Mouse (Mus musculus): ENCODE measurements at regions not wholly inside any gene's neighbourhood (a gene's known extent, or its start where the extent isn't known, plus 50 kb on each side); places are given as distances from the start of the nearest gene placed in this dataset.

DNA sequence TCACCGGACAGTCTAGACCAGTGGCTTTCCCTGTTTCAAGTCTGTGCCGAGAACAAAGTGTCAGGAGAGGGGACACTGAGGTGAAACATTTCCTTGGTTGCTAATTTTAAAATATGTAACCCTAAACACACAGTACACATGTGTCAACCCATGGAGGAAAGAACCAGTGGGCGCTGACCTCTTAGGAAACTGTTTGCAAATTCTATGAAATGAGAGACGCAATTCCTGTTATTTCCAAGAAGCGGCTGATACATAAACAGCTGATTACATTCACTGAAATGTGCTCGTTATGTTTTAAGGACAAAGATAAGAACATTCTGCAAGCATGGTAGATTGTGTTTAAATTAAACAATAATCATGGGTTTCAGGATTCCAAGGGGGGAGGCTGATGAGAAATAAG, 204.3 kb upstream of the Gypa start:
- Histone ChIP-seq H3K4me1 (ENCODE audit: insufficient read depth, low read depth, low read length) (no peaks in the 10 kb centered on the region; the same call in 1 of the 2 replicates), H3K4me3 (ENCODE audit: low read depth, low read length) (no peak overlapping the region), H3K27ac (ENCODE audit: low read length) (no peak overlapping the region), H3K36me3 (ENCODE audit: insufficient read depth, low read length) (no peaks in the 10 kb centered on the region), H3K4me2 (replicated peaks; ENCODE audit: low read depth, low read length) (no peak overlapping the region), H3K9ac (replicated peaks; ENCODE audit: low read depth) (no peak overlapping the region), H3K9me3 (ENCODE audit: low read length) (no peaks in the 10 kb centered on the region), H3K27me3 (replicated peaks; ENCODE audit: insufficient read depth, low read length) (no peaks in the 10 kb centered on the region)
- peak; percentile 99 for TF ChIP-seq EP300 (IDR thresholded peaks at IDR 0.05)
- TF ChIP-seq CTCF (IDR thresholded peaks at IDR 0.05): no peak
- DNase-seq (ENCODE audit: low spot score) (peak; percentile 79), ATAC-seq (peak; percentile 79)
- WGBS: 45% methylated on average over 6 of the region's 6 CpGs

DNA sequence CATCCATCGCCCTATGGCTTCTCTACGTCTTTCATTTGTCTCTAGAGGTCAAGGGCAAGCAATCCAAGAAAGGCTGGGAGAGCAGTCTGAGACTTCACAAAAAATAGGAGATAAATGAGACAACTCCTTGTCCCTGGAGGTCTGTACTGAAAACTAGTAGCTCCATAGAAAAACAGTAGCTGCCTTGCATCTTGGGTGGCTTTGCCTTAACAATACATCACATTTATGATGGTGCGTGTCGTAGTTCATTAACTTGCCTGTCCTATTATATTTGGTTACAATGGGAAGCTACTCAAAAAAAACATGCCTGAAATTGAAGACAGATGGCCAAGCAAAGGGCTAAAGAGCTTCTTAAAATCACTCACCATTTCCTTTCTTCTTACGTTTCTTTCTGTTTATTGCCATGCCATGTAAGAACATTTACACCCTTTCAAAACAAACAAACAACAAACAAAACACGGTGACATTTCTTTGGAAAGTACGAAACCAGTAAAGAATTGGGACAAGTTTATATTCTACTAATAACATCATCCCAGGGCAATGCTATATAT, 211.2 kb upstream of the Hhip start:
- no peak for DNase-seq (ENCODE audit: low spot score)
- Histone ChIP-seq H3K4me2 (replicated peaks; ENCODE audit: low read depth, low read length) (no peak overlapping the region), H3K27me3 (replicated peaks; ENCODE audit: insufficient read depth, low read length) (no peaks in the 10 kb centered on the region), H3K4me1 (ENCODE audit: insufficient read depth, low read depth, low read length) (no peaks in the 10 kb centered on the region), H3K4me3 (ENCODE audit: low read depth, low read length) (no peak overlapping the region), H3K27ac (ENCODE audit: low read length) (no peak overlapping the region), H3K9ac (replicated peaks; ENCODE audit: low read depth) (no peak overlapping the region), H3K36me3 (ENCODE audit: insufficient read depth, low read length) (no peaks in the 10 kb centered on the region), H3K9me3 (ENCODE audit: low read length) (no peaks in the 10 kb centered on the region)
- no peak for ATAC-seq
- WGBS: 81% methylated on average over 7 of the region's 7 CpGs
- TF ChIP-seq CTCF (IDR thresholded peaks at IDR 0.05) (no peak), EP300 (IDR thresholded peaks at IDR 0.05) (no peak)

DNA sequence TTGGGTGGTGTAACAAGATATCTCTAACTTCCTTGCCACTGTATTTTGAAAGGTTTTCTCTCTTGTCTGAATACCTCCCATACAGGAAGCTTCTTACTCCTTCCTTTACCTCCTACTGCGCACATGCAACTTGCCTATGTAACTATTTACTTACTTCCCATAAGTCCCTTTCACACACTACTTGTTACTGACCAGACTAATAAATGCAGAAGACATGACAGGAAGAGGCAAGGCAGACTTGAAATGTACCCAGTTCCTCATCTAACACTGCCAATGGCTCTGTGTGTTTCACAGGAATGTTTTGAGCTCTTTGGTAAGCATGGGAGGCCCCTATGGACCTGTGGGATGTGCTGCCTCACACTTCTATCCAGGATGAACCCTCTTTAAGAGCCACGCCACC, 207.1 kb upstream of the Hhip start:
- H3K4me2 ChIP-seq (replicated peaks; ENCODE audit: low read depth, low read length): no peak overlapping the region
- no peaks in the 10 kb centered on the region for H3K4me1 ChIP-seq (ENCODE audit: insufficient read depth, low read depth, low read length)
- 72% methylated on average over 2 of the region's 2 CpGs for WGBS
- H3K27ac ChIP-seq (ENCODE audit: low read length): no peak overlapping the region
- H3K9ac ChIP-seq (replicated peaks; ENCODE audit: low read depth): no peak overlapping the region
- TF ChIP-seq CTCF (IDR thresholded peaks at IDR 0.05): no peak
- TF ChIP-seq EP300 (IDR thresholded peaks at IDR 0.05): no peak
- no peaks in the 10 kb centered on the region for H3K27me3 ChIP-seq (replicated peaks; ENCODE audit: insufficient read depth, low read length)
- H3K36me3 ChIP-seq (ENCODE audit: insufficient read depth, low read length): no peaks in the 10 kb centered on the region
- H3K9me3 ChIP-seq (ENCODE audit: low read length): no peaks in the 10 kb centered on the region
- DNase-seq (ENCODE audit: low spot score) (peak; percentile 28), ATAC-seq (no peak)
- no peak overlapping the region for H3K4me3 ChIP-seq (ENCODE audit: low read depth, low read length)

DNA sequence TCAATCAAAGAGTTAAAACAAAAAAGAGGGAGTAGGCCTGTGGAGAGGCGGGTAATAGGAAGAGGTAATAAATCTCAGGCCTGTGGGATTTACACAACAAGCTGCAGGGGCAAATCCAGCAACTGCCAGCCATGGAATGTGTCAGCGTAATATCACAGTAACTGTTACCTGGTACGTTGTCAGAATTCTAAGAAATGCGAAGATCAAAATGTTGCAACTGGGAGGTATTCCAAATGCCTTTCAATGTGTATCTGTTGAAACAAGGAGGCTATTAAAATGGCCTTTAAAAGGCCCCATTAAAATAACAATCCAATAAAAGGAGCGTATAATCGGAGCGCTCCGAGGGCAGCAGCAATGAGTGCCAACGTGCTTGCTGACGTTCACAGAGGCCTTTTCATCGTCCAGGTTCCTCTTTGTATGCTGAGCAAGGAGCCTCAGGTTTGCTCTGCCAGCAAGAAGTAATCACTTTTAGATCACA, 205.7 kb upstream of the Hhip start:
- ATAC-seq (peak; percentile 70), DNase-seq (ENCODE audit: low spot score) (peak; percentile 73)
- no peaks in the 10 kb centered on the region for H3K36me3 ChIP-seq (ENCODE audit: insufficient read depth, low read length)

DNA sequence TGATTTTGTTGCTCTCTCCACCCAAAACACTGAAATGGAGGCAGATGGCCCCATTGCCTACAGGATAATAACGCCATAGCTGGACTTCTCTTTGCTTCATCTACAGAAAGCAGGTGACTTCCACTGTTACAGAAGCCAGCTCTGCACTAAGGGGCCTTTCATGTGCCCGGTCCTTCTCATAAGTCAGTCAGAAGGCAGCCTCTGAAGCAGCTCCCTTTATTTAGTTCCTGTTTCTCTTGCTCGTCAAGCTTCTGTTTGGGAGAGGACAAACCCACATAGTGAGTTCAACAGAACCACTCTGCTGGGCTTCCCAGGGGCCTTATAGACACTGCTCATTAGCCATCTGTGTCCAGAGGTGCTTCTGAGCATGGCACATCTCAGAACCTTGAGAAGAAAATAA, 205.1 kb upstream of the Hhip start:
- Histone ChIP-seq H3K27ac (ENCODE audit: low read length) (no peak overlapping the region), H3K36me3 (ENCODE audit: insufficient read depth, low read length) (no peaks in the 10 kb centered on the region), H3K4me3 (ENCODE audit: low read depth, low read length) (no peak overlapping the region), H3K4me2 (replicated peaks; ENCODE audit: low read depth, low read length) (no peak overlapping the region), H3K9ac (replicated peaks; ENCODE audit: low read depth) (no peak overlapping the region), H3K27me3 (replicated peaks; ENCODE audit: insufficient read depth, low read length) (no peaks in the 10 kb centered on the region), H3K4me1 (ENCODE audit: insufficient read depth, low read depth, low read length) (no peaks in the 10 kb centered on the region), H3K9me3 (ENCODE audit: low read length) (no peaks in the 10 kb centered on the region)
- TF ChIP-seq CTCF (IDR thresholded peaks at IDR 0.05): no peak
- TF ChIP-seq EP300 (IDR thresholded peaks at IDR 0.05): no peak
- 78% methylated on average over 3 of the region's 3 CpGs for WGBS
- ATAC-seq (no peak), DNase-seq (ENCODE audit: low spot score) (no peak)

More for the DNA sequence above, 205.7 kb upstream of the Hhip start:
- H3K4me3 ChIP-seq (ENCODE audit: low read depth, low read length): no peak overlapping the region
- H3K4me2 ChIP-seq (replicated peaks; ENCODE audit: low read depth, low read length): no peak overlapping the region
- H3K4me1 ChIP-seq (ENCODE audit: insufficient read depth, low read depth, low read length): no peaks in the 10 kb centered on the region
- TF ChIP-seq CTCF (IDR thresholded peaks at IDR 0.05) (no peak), EP300 (IDR thresholded peaks at IDR 0.05) (peak; percentile 91)
- peak overlapping the region; percentile 7; the same call in 1 of the 2 replicates for H3K27ac ChIP-seq (ENCODE audit: low read length)
- no peaks in the 10 kb centered on the region for H3K27me3 ChIP-seq (replicated peaks; ENCODE audit: insufficient read depth, low read length)
- H3K9ac ChIP-seq (replicated peaks; ENCODE audit: low read depth): no peak overlapping the region
- H3K9me3 ChIP-seq (ENCODE audit: low read length): no peaks in the 10 kb centered on the region
- 59% methylated on average over 11 of the region's 11 CpGs for WGBS

DNA sequence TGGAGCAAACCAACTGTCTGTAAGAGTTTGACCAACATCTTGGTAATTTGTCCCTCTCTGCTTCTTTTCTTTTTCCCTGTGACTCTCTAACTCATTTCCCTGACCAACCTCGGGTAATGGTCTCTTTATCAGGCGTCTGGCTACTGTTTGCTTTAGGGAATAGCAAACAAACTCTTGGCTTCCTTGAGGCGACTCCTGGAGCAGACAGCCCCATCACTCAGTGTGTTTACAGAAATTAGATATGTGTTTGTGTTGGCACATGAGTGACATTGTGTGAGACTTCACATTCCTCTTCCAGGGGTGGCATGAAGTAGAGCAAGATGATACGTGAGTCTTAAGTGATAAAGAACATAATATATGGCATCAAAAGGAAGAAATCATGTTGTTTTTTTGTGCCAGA, 195.7 kb upstream of the Hhip start:
- Histone ChIP-seq H3K27ac (ENCODE audit: low read length) (no peak overlapping the region), H3K9me3 (ENCODE audit: low read length) (no peaks in the 10 kb centered on the region), H3K9ac (replicated peaks; ENCODE audit: low read depth) (no peak overlapping the region), H3K4me3 (ENCODE audit: low read depth, low read length) (no peak overlapping the region), H3K36me3 (ENCODE audit: insufficient read depth, low read length) (no peaks in the 10 kb centered on the region), H3K27me3 (replicated peaks; ENCODE audit: insufficient read depth, low read length) (no peaks in the 10 kb centered on the region), H3K4me1 (ENCODE audit: insufficient read depth, low read depth, low read length) (0 out of 2 replicates have a peak, but pooled peaks cover 4% of the 10 kb centered on the region), H3K4me2 (replicated peaks; ENCODE audit: low read depth, low read length) (no peak overlapping the region)
- TF ChIP-seq EP300 (IDR thresholded peaks at IDR 0.05): peak; percentile 46; the same call in 1 of the 2 replicates
- TF ChIP-seq CTCF (IDR thresholded peaks at IDR 0.05): no peak
- DNase-seq (ENCODE audit: low spot score) (peak; percentile 50), ATAC-seq (peak; percentile 54; the same call in 1 of the 2 replicates)
- WGBS: 11% methylated on average over 4 of the region's 4 CpGs

Data from lung, postnatal 0 days (tissue).